Comparison of ENCODE assay signal across 9 mouse cellular contexts in the genomic region with DNA sequence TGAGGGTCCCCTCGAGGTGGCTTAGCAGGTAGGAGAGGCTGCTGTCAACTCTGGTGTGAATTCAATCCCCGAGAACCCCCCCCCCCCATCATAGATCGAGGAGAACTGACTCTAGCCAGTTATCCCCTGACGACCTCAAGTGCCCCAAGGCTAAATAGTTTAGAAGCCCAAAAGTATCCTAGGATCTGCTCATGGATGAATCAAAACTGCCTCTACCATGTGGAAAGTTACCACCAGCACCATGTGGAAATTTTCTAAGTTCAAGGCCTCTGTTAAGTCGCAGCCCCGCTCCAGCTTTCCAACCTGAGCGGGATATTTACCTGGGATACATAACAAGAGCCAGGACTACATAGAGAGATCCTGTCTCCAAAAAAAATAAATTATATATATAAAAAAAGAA. TPM values are rescaled to one million over a fixed set of nuclear protein-coding genes. Genes with fewer than 3 reads are reported as not detected.
DNase-seq lines count a peak whose midpoint lies in the region; ATAC-seq lines count a peak whose summit lies in the region.
"Had no signal": no experiment of that assay in that cellular context is flagged by ENCODE, and none has a peak within 500 bp of the region (broad histone marks: within the 10 kb centered on the region; RNA-seq: fewer than 3 reads in every experiment).

No protein-coding gene starts in this region.

- WGBS in heart, embryonic 15.5 days: 71% methylated on average over 7 of the region's 7 CpGs
- 73% methylated on average over 7 of the region's 7 CpGs for WGBS in hindbrain, embryonic 11.5 days
- 75% methylated on average over 7 of the region's 7 CpGs for WGBS in midbrain, embryonic 12.5 days

- H3K36me3 ChIP-seq in heart, embryonic 15.5 days: no peaks in the 10 kb centered on the region
- no peaks in the 10 kb centered on the region for H3K36me3 ChIP-seq in hindbrain, embryonic 11.5 days (ENCODE audit: control insufficient read depth, insufficient read depth, low read length)
- 0 out of 2 replicates have a peak, but pooled peaks cover 3% of the 10 kb centered on the region for H3K36me3 ChIP-seq in midbrain, embryonic 12.5 days

- H3K27me3 ChIP-seq in heart, embryonic 15.5 days: no peaks in the 10 kb centered on the region
- H3K27me3 ChIP-seq in hindbrain, embryonic 11.5 days (ENCODE audit: control insufficient read depth, insufficient read depth, low read length): no peaks in the 10 kb centered on the region
- H3K27me3 ChIP-seq in midbrain, embryonic 12.5 days: no peaks in the 10 kb centered on the region

- peak overlapping the region; percentile 85 for H3K4me3 ChIP-seq in heart, embryonic 15.5 days
- H3K4me3 ChIP-seq in hindbrain, embryonic 11.5 days (ENCODE audit: low read depth, low read length): peak overlapping the region; percentile 76
- peak overlapping the region; percentile 95 for H3K4me3 ChIP-seq in midbrain, embryonic 12.5 days

- intact Hi-C loops in heart, postnatal 14 days (cut with DNase I): no loop called here
- intact Hi-C loops in left cerebral cortex, postnatal 10 days (cut with DNase I): no loop called here

- peak overlapping the region; percentile 78 for H3K9ac ChIP-seq in heart, embryonic 15.5 days
- H3K9ac ChIP-seq in hindbrain, embryonic 11.5 days (ENCODE audit: low read depth, low read length): peak overlapping the region; percentile 92; the same call in 1 of the 2 replicates
- H3K9ac ChIP-seq in midbrain, embryonic 12.5 days (replicated peaks): peak overlapping the region; percentile 80

- no peak for ATAC-seq in heart, embryonic 15.5 days (replicated peaks; ENCODE audit: insufficient number of reproducible peaks, insufficient read depth, low FRiP score, low read depth)
- ATAC-seq in hindbrain, embryonic 11.5 days (ENCODE audit: low FRiP score): no peak
- no peak for ATAC-seq in midbrain, embryonic 12.5 days (ENCODE audit: low FRiP score, low read depth)

- H3K4me2 ChIP-seq in heart, embryonic 15.5 days: peak overlapping the region; percentile 82
- H3K4me2 ChIP-seq in hindbrain, embryonic 11.5 days (replicated peaks; ENCODE audit: low read depth, low read length): peak overlapping the region; percentile 77
- H3K4me2 ChIP-seq in midbrain, embryonic 12.5 days (replicated peaks): peak overlapping the region; percentile 85

- no peaks in the 10 kb centered on the region for H3K9me3 ChIP-seq in heart, embryonic 15.5 days (replicated peaks)
- no peaks in the 10 kb centered on the region for H3K9me3 ChIP-seq in hindbrain, embryonic 11.5 days (ENCODE audit: control insufficient read depth, low read length)
- no peaks in the 10 kb centered on the region for H3K9me3 ChIP-seq in midbrain, embryonic 12.5 days

- no peak for DNase-seq in heart, postnatal 14 days
- DNase-seq in MN1 (ENCODE audit: low spot score): peak; percentile 33
- no peak for DNase-seq in hindbrain, embryonic 11.5 days (ENCODE audit: low spot score)
- no peak for DNase-seq in cerebellum, postnatal 36 days
- no peak for DNase-seq in spleen, postnatal 10 days (ENCODE audit: low spot score in 2 of 2)
- DNase-seq in left cerebral cortex, postnatal 10 days (ENCODE audit: extremely low spot score in 1 of 2, low spot score in 2 of 2): no peak

- no peak overlapping the region for H3K27ac ChIP-seq in heart, embryonic 15.5 days
- no peak overlapping the region for H3K27ac ChIP-seq in hindbrain, embryonic 11.5 days (ENCODE audit: low read depth, low read length)
- H3K27ac ChIP-seq in midbrain, embryonic 12.5 days (replicated peaks): no peak overlapping the region

- peaks cover 28% of the 10 kb centered on the region for H3K4me1 ChIP-seq in heart, embryonic 15.5 days (replicated peaks)
- no peaks in the 10 kb centered on the region for H3K4me1 ChIP-seq in hindbrain, embryonic 11.5 days (replicated peaks; ENCODE audit: control insufficient read depth, insufficient read depth, low read length)
- H3K4me1 ChIP-seq in midbrain, embryonic 12.5 days: peaks cover 32% of the 10 kb centered on the region

RNA-seq across cellular contexts. Expression of a gene that starts 1.5 kb away (rescaled TPM):
- 33.2 and 38.0 TPM in 2 replicates for polyA plus RNA-seq in heart, embryonic 15.5 days (2015; fragmentation: Nextera tagmentation; extraction: Ambion mirVana)
- 10 to 100 TPM; 32.8 to 42.6 TPM for total RNA-seq in heart, postnatal 14 days (2021)
- 63.8 and 67.8 TPM in 2 replicates for polyA plus RNA-seq in hindbrain, embryonic 11.5 days (2014; fragmentation: Nextera tagmentation; extraction: Ambion mirVana)
- polyA plus RNA-seq in midbrain, embryonic 12.5 days (2016; fragmentation: Nextera tagmentation; extraction: Ambion mirVana): 63.3 and 63.9 TPM in 2 replicates
- 10 to 100 TPM; 42.0 to 50.2 TPM for total RNA-seq in left cerebral cortex, postnatal 10 days (2021)

RNA-seq across cellular contexts. Expression of a gene that starts 1.6 kb away (rescaled TPM):
- 0.40 and 0.74 TPM in 2 replicates for polyA plus RNA-seq in heart, embryonic 15.5 days (2015; fragmentation: Nextera tagmentation; extraction: Ambion mirVana)
- under 1 TPM; 0.88 to 0.93 TPM for total RNA-seq in heart, postnatal 14 days (2021)
- not detected in 2 replicates for polyA plus RNA-seq in hindbrain, embryonic 11.5 days (2014; fragmentation: Nextera tagmentation; extraction: Ambion mirVana)
- polyA plus RNA-seq in midbrain, embryonic 12.5 days (2016; fragmentation: Nextera tagmentation; extraction: Ambion mirVana): not detected in 2 replicates
- not detected for total RNA-seq in left cerebral cortex, postnatal 10 days (2021)
- polyA plus RNA-seq: macrophage had no signal

RNA-seq across cellular contexts. Expression of a gene that starts 35.2 kb away (rescaled TPM):
- polyA plus RNA-seq in heart, embryonic 15.5 days (2015; fragmentation: Nextera tagmentation; extraction: Ambion mirVana): 70.0 and 81.2 TPM in 2 replicates
- total RNA-seq in heart, postnatal 14 days (2021): 10 to 100 TPM; 78.4 to 82.2 TPM
- 127 and 132 TPM in 2 replicates for polyA plus RNA-seq in hindbrain, embryonic 11.5 days (2014; fragmentation: Nextera tagmentation; extraction: Ambion mirVana)
- 171 and 175 TPM in 2 replicates for polyA plus RNA-seq in midbrain, embryonic 12.5 days (2016; fragmentation: Nextera tagmentation; extraction: Ambion mirVana)
- 10 to 100 TPM; 62.2 to 64.0 TPM for total RNA-seq in left cerebral cortex, postnatal 10 days (2021)

RNA-seq across cellular contexts. Expression of a gene that starts 40.7 kb away (rescaled TPM):
- polyA plus RNA-seq in heart, embryonic 15.5 days (2015; fragmentation: Nextera tagmentation; extraction: Ambion mirVana): 36.5 and 43.0 TPM in 2 replicates
- 100 to 1,000 TPM; 199 to 209 TPM for total RNA-seq in heart, postnatal 14 days (2021)
- polyA plus RNA-seq in hindbrain, embryonic 11.5 days (2014; fragmentation: Nextera tagmentation; extraction: Ambion mirVana): 12.4 and 17.3 TPM in 2 replicates
- 15.6 and 17.2 TPM in 2 replicates for polyA plus RNA-seq in midbrain, embryonic 12.5 days (2016; fragmentation: Nextera tagmentation; extraction: Ambion mirVana)
- 10 to 100 TPM; 37.1 to 38.1 TPM for total RNA-seq in left cerebral cortex, postnatal 10 days (2021)
